Mouse (Mus musculus): Measurements from ENCODE around the gene Hfe. TPM values are rescaled to one million over a fixed set of nuclear protein-coding genes. Genes with fewer than 3 reads are reported as not detected.
"Not testable (repeated sequence)": the region's sequence is repeated elsewhere in the genome, so short reads cannot be mapped to it uniquely, and the experiment has no call there.

Gene Hfe
- polyA plus RNA-seq, 2 experiments from 2014 or later: 0.57 to 0.69 TPM

GRCm38 (mm10) chr13:23716261-23717042 lies 5.8 kb upstream of the Hfe start:
- no peak for ATAC-seq

GRCm38 (mm10) chr13:23709714-23710373 lies 810 bp downstream of the Hfe start:
- peak; percentile 30 for ATAC-seq

GRCm38 (mm10) chr13:23708654-23709053 lies 2.0 kb downstream of the Hfe start:
- no peak for ATAC-seq

GRCm38 (mm10) chr13:23708041-23708440 lies 2.6 kb downstream of the Hfe start:
- no peak for ATAC-seq

GRCm38 (mm10) chr13:23706771-23707170 lies 3.9 kb downstream of the Hfe start:
- ATAC-seq: no peak

GRCm38 (mm10) chr13:23705751-23706356 lies 4.8 kb downstream of the Hfe start:
- ATAC-seq: no peak

- ATAC-seq: not testable (repeated sequence)
Measured at GRCm38 (mm10) chr13:23702801-23703200, 7.9 kb downstream of the Hfe start.

- ATAC-seq: no peak
Measured at GRCm38 (mm10) chr13:23702220-23702619, 8.4 kb downstream of the Hfe start.

- peak; percentile 57 for ATAC-seq
Measured at GRCm38 (mm10) chr13:23700786-23701520, 9.7 kb downstream of the Hfe start.

GRCm38 (mm10) chr13:23699767-23700166 lies 10.9 kb downstream of the Hfe start:
- no peak for ATAC-seq

GRCm38 (mm10) chr13:23698996-23699395 lies 11.7 kb downstream of the Hfe start:
- ATAC-seq: no peak

- ATAC-seq: peak; percentile 86
Measured at GRCm38 (mm10) chr13:23698300-23698693, 12.4 kb downstream of the Hfe start, which contains the start of gene Hist1h4c. TSS of gene Hist1h4c (minus strand) at chr13:23698454.

- ATAC-seq: peak; percentile 31
Measured at GRCm38 (mm10) chr13:23697491-23698299, 13.0 kb downstream of the Hfe start.

- no peak for ATAC-seq
Measured at GRCm38 (mm10) chr13:23696061-23696474, 14.6 kb downstream of the Hfe start.

GRCm38 (mm10) chr13:23695514-23695913 lies 15.1 kb downstream of the Hfe start, which contains the start of gene Hist1h1t:
TSS of gene Hist1h1t (plus strand) at chr13:23695814.
- no peak for ATAC-seq

- ATAC-seq: no peak
Measured at GRCm38 (mm10) chr13:23694956-23695355, 15.7 kb downstream of the Hfe start.

- ATAC-seq: no peak
Measured at GRCm38 (mm10) chr13:23693856-23694440, 16.7 kb downstream of the Hfe start.

- ATAC-seq: no peak
Measured at GRCm38 (mm10) chr13:23689459-23689858, 21.2 kb downstream of the Hfe start.

- ATAC-seq: no peak
Measured at GRCm38 (mm10) chr13:23688956-23689355, 21.7 kb downstream of the Hfe start.

- no peak for ATAC-seq
Measured at GRCm38 (mm10) chr13:23687907-23688306, 22.7 kb downstream of the Hfe start.

- ATAC-seq: no peak
Measured at GRCm38 (mm10) chr13:23687181-23687580, 23.5 kb downstream of the Hfe start.
